Mouse (Mus musculus) embryo, embryonic 10 days (tissue): ENCODE results near the gene Prpf8.
A peak's percentile ranks its signal among the peaks of the same experiment; 100 is the strongest.

Experiments
- DNase-seq: peaks from one replicate; pipeline ENCODE4 v3.0.0-alpha.2; 2015; ENCODE audit warnings: low spot score

The Prpf8 gene

GRCm38 (mm10) chr11:75508162-75508561 lies 21.5 kb downstream of the Prpf8 start:
- DNase-seq = no peak

- DNase-seq = no peak
Measured at GRCm38 (mm10) chr11:75508904-75509303, 22.3 kb downstream of the Prpf8 start.

GRCm38 (mm10) chr11:75509741-75510626 lies 23.4 kb downstream of the Prpf8 start, which contains the start of gene Rilp:
Gene Rilp, plus strand, starts transcription at chr11:75510094.
- peak; percentile 70 for DNase-seq

GRCm38 (mm10) chr11:75510627-75510993 lies 24.0 kb downstream of the Prpf8 start:
- DNase-seq = peak; percentile 92

- no peak for DNase-seq
Measured at GRCm38 (mm10) chr11:75511213-75511612, 24.6 kb downstream of the Prpf8 start.

GRCm38 (mm10) chr11:75512301-75513018 lies 25.8 kb downstream of the Prpf8 start:
- no peak for DNase-seq

GRCm38 (mm10) chr11:75513336-75513735 lies 26.7 kb downstream of the Prpf8 start, which contains the start of gene Scarf1:
Gene Scarf1, plus strand, starts transcription at chr11:75513540.
- no peak for DNase-seq

- DNase-seq = no peak
Measured at GRCm38 (mm10) chr11:75515186-75515585, 28.6 kb downstream of the Prpf8 start.

- DNase-seq = no peak
Measured at GRCm38 (mm10) chr11:75519834-75520633, 33.4 kb downstream of the Prpf8 start.

- DNase-seq = no peak
Measured at GRCm38 (mm10) chr11:75521609-75522008, 35.0 kb downstream of the Prpf8 start.

GRCm38 (mm10) chr11:75522793-75523192 lies 36.2 kb downstream of the Prpf8 start:
- DNase-seq = no peak

- DNase-seq = no peak
Measured at GRCm38 (mm10) chr11:75525531-75526125, 39.0 kb downstream of the Prpf8 start.

GRCm38 (mm10) chr11:75526943-75527342 lies 40.3 kb downstream of the Prpf8 start:
- DNase-seq = no peak

- no peak for DNase-seq
Measured at GRCm38 (mm10) chr11:75529771-75530170, 43.2 kb downstream of the Prpf8 start.

GRCm38 (mm10) chr11:75530325-75530724 lies 43.7 kb downstream of the Prpf8 start:
- peak; percentile 97 for DNase-seq

GRCm38 (mm10) chr11:75530845-75531373 lies 44.3 kb downstream of the Prpf8 start:
- DNase-seq = peak; percentile 45

GRCm38 (mm10) chr11:75531469-75532242 lies 45.0 kb downstream of the Prpf8 start, which contains the start of gene Slc43a2:
Gene Slc43a2, plus strand, starts transcription at chr11:75531694.
- DNase-seq = peak; percentile 97

- DNase-seq = no peak
Measured at GRCm38 (mm10) chr11:75532340-75533277, 46.0 kb downstream of the Prpf8 start.

GRCm38 (mm10) chr11:75533314-75534015 lies 46.8 kb downstream of the Prpf8 start:
- DNase-seq = no peak
